Mouse (Mus musculus) gastrocnemius, postnatal 36 days (tissue): ENCODE measurements at regions not wholly inside any gene's neighbourhood (a gene's known extent, or its start where the extent isn't known, plus 50 kb on each side); places are given as distances from the start of the nearest gene placed in this dataset.

ENCODE experiments used
- DNase-seq, 2 experiments: peaks; one replicate each; pipeline ENCODE4 v3.0.0; 2022
- intact Hi-C: fragments of 180-260 bp; cut with DNase I; formaldehyde crosslinking; loops from one replicate; pipeline ENCODE4 v1.15.1; 2025

- no peak for DNase-seq
- intact Hi-C loops, result loop anchor here (2.0 kb wide), 1 partner anchor 430 kb away; no protein-coding TSS in a partner anchor
These were observed 83.9 kb upstream of the Sgip1 start for GRCm38 (mm10) chr4:102657244-102657643.

- intact Hi-C loops, result no loop called here
These were observed 82.5 kb upstream of the Sgip1 start for GRCm38 (mm10) chr4:102658578-102658977.

GRCm38 (mm10) chr4:102663617-102664016, 77.5 kb upstream of the Sgip1 start:
- intact Hi-C loops, result no loop called here
- DNase-seq, result no peak

More at GRCm38 (mm10) chr4:102658578-102658977, 82.5 kb upstream of the Sgip1 start:
- DNase-seq, result no peak

- DNase-seq, result no peak
- intact Hi-C loops, result no loop called here
These were observed 58.9 kb upstream of the Sgip1 start for GRCm38 (mm10) chr4:102682190-102682589.

GRCm38 (mm10) chr4:102685045-102685444, 56.1 kb upstream of the Sgip1 start:
- no peak for DNase-seq
- intact Hi-C loops, result no loop called here

GRCm38 (mm10) chr4:102688378-102688777, 52.7 kb upstream of the Sgip1 start:
- DNase-seq, result no peak
- intact Hi-C loops, result no loop called here
